Mouse (Mus musculus) myocyte (in vitro differentiated cells): ENCODE measurements around the gene Ifi203.
"Not testable (repeated sequence)": the region's sequence is repeated elsewhere in the genome, so short reads cannot be mapped to it uniquely, and the experiment has no call there.

ENCODE experiments used
- MAX ChIP-seq: IDR thresholded peaks from one replicate; pipeline ENCODE4 v1.6.1; 2011; ENCODE audit warnings: low read depth, mild to moderate bottlenecking, control low read depth
- POLR2A ChIP-seq: IDR thresholded peaks from one replicate; pipeline ENCODE4 v1.6.1; 2011; ENCODE audit warnings: low read depth, mild to moderate bottlenecking, control low read depth, moderate library complexity; ENCODE audit not compliant: insufficient read length
- TCF12 ChIP-seq: IDR thresholded peaks from one replicate; pipeline ENCODE4 v1.6.1; 2011; ENCODE audit warnings: mild to moderate bottlenecking, control low read depth; ENCODE audit not compliant: poor library complexity, insufficient read depth, severe bottlenecking
- TCF3 ChIP-seq: IDR thresholded peaks from one replicate; pipeline ENCODE4 v1.6.1; 2011; ENCODE audit warnings: low read depth, control low read depth; ENCODE audit not compliant: insufficient read length
- USF1 ChIP-seq: IDR thresholded peaks from one replicate; pipeline ENCODE4 v1.6.1; 2011; ENCODE audit warnings: low read depth, mild to moderate bottlenecking, control low read depth, moderate library complexity

GRCm38 (mm10) chr1:173912548-173913255, 29.8 kb downstream of the Ifi203 start, which contains the start of gene Ifi211:
- not testable (repeated sequence) for TF ChIP-seq USF1, POLR2A, TCF3, TCF12, MAX
